Mouse (Mus musculus): ENCODE measurements around the gene Ryr3. TPM values are rescaled to one million over a fixed set of nuclear protein-coding genes. Genes with fewer than 3 reads are reported as not detected.

The Ryr3 gene
- 0.83 TPM for polyA plus RNA-seq (2017; shearing (Covaris generic))

DNA sequence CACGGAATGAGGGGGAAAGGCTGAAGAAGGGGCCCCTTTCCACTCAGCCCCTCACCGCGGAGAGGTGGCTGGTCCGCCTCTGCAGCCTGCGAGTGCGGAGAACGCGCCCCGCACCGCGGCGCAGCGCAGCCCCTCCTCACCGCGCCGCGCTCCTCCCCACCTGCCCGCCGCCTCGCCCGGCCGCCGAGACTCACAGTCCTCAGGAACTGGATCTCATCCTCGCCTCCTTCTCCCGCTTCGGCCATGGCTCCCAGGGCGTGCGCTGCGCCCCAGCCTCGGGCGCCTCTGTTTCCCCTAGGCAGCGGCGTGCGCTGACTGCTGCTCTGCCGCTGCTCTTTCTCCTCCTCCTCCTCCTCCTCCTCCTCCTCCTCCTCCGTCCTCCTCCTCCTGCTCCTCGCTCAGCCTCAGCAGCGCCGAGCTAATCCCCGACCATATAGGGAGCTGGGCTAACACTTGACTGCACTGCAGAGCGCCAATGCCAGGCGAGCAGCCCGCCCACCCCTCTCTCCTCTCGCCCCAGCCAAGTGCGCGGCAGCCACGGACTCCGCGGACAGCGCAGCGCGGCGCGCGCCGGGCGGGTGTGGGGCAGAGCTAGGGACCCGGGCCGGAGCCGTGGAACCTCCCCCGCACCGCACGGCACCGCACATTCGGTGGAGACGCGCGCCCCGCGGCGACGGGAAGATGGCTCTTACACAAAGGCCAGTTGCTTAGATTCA, at the start of gene Ryr3:
Ryr3 (minus strand) TSS at position 351 of the 716 bp plus-strand sequence.

Other genes starting within 250 kb of the Ryr3 start
- not detected for gene Tmco5b, start 68.6 kb upstream of the Ryr3 start, polyA plus RNA-seq (2017; shearing (Covaris generic))
- 0.93 TPM for gene Fmn1, start 110.6 kb upstream of the Ryr3 start, polyA plus RNA-seq (2017; shearing (Covaris generic))

All from effector memory CD4-positive, alpha-beta T cell, adult 7 months (primary cell).